Mouse (Mus musculus) myocyte (in vitro differentiated cells): ENCODE measurements around the gene Cyb5b.

Experiments
- CEBPB ChIP-seq: IDR thresholded peaks from 2 replicates; pipeline ENCODE4 v1.6.1; 2011; ENCODE audit warnings: mild to moderate bottlenecking, moderate library complexity; ENCODE audit not compliant: poor library complexity, insufficient read depth, severe bottlenecking
- MYOG ChIP-seq, 3 experiments: IDR thresholded peaks; one replicate each; pipeline ENCODE4 v1.6.1; 2011; ENCODE audit warnings: control low read depth in 2 of 3, low read depth in 2 of 3, mild to moderate bottlenecking in 2 of 3; ENCODE audit not compliant: insufficient read length in 2 of 3, control insufficient read depth in 1 of 3, insufficient read depth in 1 of 3
- POLR2A ChIP-seq: IDR thresholded peaks from one replicate; pipeline ENCODE4 v1.6.1; 2011; ENCODE audit warnings: low read depth, mild to moderate bottlenecking, control low read depth, moderate library complexity; ENCODE audit not compliant: insufficient read length
- POLR2AphosphoS2 ChIP-seq: IDR thresholded peaks from one replicate; pipeline ENCODE4 v1.6.1; 2011; ENCODE audit warnings: low read depth, control low read depth; ENCODE audit not compliant: insufficient read length
- TCF12 ChIP-seq: IDR thresholded peaks from one replicate; pipeline ENCODE4 v1.6.1; 2011; ENCODE audit warnings: mild to moderate bottlenecking, control low read depth; ENCODE audit not compliant: poor library complexity, insufficient read depth, severe bottlenecking
- TCF3 ChIP-seq: IDR thresholded peaks from one replicate; pipeline ENCODE4 v1.6.1; 2011; ENCODE audit warnings: low read depth, control low read depth; ENCODE audit not compliant: insufficient read length
- USF1 ChIP-seq: IDR thresholded peaks from one replicate; pipeline ENCODE4 v1.6.1; 2011; ENCODE audit warnings: low read depth, mild to moderate bottlenecking, control low read depth, moderate library complexity

DNA sequence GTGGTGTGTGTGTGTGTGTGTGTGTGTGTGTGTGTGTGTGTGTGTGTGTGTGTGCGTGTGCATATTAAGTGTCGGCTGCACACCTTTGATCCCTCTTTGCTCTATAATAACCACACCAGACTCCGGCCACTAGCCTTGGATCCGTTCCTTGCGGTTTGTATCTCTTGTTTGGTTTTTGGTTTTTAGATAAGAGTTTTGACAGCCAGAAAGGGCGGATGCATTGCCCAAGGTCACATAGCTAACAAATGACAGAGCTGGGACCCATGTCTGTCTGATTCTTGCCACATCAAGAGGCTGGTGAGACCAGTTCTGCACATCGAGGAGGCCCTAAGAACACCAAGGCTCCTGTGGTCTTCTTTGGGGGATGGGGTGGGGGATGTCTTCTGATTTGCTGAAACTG is 58.7 kb downstream of the Cyb5b start:
- TF ChIP-seq POLR2A (no peak), TCF3 (no peak), POLR2AphosphoS2 (no peak), MYOG (IDR thresholded peaks at IDR 0.05; ENCODE audit: control insufficient read depth in 1 of 3, insufficient read depth in 1 of 3, insufficient read length in 2 of 3, low read depth in 2 of 3) (no peak), TCF12 (no peak), CEBPB (peak; percentile 71; the same call in 1 of the 2 replicates), USF1 (no peak)
